Mouse (Mus musculus) kidney, postnatal 36 days (tissue): ENCODE data around the gene Sgf29.

Source experiments
- DNase-seq, 2 experiments: peaks; one replicate each; pipeline ENCODE4 v3.0.0; 2021 to 2022; ENCODE audit warnings: mixed read lengths in 2 of 2

Sgf29 gene

GRCm38 (mm10) chr7:126707442-126708174 lies 58.5 kb downstream of the Sgf29 start, which contains the start of gene Coro1a:
Coro1a (minus strand) TSS chr7:126707787.
- DNase-seq, result no peak

- no peak for DNase-seq
These were observed 59.3 kb downstream of the Sgf29 start for GRCm38 (mm10) chr7:126708175-126708952.

GRCm38 (mm10) chr7:126710266-126710665 lies 61.2 kb downstream of the Sgf29 start:
- no peak for DNase-seq

GRCm38 (mm10) chr7:126711910-126712309 lies 62.8 kb downstream of the Sgf29 start:
- no peak for DNase-seq

- DNase-seq, result no peak
These were observed 66.6 kb downstream of the Sgf29 start for GRCm38 (mm10) chr7:126715679-126716078.

- no peak for DNase-seq
These were observed 68.5 kb downstream of the Sgf29 start for GRCm38 (mm10) chr7:126717566-126717965.

GRCm38 (mm10) chr7:126718787-126719337 lies 69.8 kb downstream of the Sgf29 start:
- no peak for DNase-seq

GRCm38 (mm10) chr7:126721635-126722034 lies 72.5 kb downstream of the Sgf29 start:
- no peak for DNase-seq
